Mouse (Mus musculus) left cerebral cortex, adult 18-20 months (tissue): ENCODE measurements around the gene Myo7a. TPM values are rescaled to one million over a fixed set of nuclear protein-coding genes. Genes with fewer than 3 reads are reported as not detected.

Experiments
- DNase-seq, 2 experiments: peaks; one replicate each; pipeline ENCODE4 v3.0.0; 2021 to 2022; ENCODE audit warnings: low spot score in 2 of 2, mixed read lengths in 1 of 2
- total RNA-seq, 2 experiments: library from RNA; stranded (reverse); gene quantifications; 2 replicates each; pipeline ENCODE4 v1.2.3; 2021

Myo7a gene
- total RNA-seq, 2 experiments from 2014 or later = 9.9 to 10.3 TPM

DNA sequence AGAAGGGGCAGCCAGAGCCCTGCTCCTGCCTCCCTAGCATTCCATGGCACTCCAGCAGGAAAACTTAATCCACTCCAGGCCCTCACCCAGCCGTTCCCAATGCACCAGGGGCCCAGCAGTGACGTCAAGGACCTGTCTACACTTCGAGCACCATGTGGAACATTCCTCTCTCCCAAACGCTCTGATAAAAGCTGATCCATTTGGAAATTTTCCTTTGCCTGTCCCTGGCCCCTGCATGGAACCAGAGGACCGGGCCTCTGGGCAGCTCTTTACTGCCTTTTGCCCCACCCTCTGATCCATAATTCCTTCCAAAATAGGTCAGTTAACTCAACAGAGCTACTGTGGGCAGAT lies 15.4 kb downstream of the Myo7a start:
- no peak for DNase-seq

DNA sequence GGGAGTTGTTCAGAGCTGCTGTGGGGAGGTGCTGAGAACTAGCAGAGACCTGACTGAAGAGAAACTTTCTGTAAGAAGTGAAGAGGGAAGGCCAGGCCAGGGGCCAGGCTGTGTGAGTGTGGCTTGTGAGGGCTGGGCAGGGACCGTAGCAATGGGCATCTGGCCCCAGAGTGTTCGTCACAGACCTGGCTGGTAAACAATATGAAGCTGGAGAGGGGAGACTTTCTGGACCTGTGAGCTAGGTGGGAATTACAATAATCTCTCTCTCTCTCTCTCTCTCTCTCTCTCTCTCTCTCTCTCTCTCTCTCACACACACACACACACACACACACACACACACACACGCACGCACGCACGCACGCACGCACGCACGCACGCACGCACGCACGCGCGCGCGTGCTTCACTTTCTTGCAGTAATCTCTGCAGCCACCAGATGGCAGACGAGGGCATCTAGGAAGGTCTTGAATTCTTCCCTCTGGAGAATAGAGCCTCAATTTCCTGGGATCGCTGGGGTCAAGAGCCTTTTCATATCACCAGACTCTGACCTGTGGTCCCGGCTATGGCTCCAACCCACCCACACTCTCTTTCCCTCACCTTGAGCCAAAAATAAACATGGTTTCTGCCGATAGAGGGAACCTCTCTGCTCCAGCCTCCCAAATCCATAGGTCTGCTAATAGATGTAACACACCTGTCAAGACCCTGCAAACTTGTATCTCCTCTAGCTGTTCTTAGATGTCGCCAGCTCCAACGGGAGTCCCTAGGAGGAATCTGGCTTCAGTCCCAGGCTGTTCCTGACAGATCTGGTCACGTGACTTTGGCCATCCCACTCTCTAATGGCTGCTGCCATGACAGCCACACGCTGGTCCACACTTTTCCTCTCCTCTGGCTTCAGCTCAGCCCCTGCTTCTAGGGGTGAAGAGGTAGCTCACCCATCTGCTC lies 16.1 kb downstream of the Myo7a start:
- peak; percentile 79 to 90 for DNase-seq

DNA sequence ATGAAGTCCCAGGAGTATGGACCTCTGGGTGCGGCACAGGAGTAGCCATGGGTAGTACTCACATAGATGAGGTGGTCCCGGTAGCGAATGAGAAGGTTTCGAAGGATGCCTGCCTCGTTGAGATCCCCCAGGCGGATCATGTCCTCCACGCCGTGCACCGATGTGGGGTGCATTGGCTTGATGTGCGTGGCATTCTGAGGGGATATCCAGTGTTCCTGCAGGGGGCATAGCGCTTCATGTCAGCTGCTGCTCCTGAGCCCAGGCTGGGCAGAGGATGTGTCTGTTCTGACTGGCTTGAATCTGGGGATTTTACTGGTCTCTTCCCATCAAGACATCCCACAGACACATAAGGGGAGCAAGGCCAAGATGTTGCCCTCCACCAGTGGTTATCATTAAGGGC lies 16.8 kb downstream of the Myo7a start:
- no peak for DNase-seq

DNA sequence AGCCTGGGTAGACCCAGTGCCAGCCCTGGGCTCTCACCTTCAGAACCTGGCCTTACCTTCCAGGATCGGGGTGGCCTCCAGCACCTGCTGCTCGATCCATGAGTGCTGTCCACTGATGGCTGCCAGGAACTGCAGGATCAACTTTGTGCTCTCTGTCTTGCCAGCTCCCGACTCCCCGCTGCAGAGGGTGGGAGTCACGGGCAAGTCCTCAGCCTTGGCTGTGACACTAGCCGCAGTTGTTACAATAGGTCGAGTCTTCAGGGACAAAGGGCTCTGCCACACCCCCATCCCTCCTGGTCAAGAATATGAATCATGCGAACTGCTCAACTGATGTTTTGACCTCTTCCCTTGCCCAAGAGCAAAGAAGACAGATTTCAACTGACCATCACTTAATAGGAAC lies 21.8 kb downstream of the Myo7a start:
- no peak for DNase-seq

DNA sequence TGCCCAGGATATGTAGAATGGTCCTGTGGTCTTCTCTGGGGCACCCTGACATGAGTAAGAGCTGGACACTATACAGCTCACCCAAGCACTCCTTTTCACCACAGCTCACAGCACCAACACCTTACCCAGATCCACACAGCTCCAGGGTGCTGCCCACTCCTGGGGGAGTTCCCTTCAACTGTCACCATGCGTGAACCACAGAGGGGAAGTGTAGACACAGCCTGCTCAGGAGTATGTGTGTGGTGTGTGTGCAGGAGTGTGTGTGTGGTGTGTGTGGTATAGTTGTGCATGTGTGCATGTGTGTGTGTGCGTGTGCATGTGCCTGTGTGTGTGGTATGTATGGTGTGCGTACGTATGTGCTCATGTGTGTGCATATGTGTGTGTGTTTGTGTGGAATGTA lies 23.5 kb downstream of the Myo7a start:
- no peak for DNase-seq

DNA sequence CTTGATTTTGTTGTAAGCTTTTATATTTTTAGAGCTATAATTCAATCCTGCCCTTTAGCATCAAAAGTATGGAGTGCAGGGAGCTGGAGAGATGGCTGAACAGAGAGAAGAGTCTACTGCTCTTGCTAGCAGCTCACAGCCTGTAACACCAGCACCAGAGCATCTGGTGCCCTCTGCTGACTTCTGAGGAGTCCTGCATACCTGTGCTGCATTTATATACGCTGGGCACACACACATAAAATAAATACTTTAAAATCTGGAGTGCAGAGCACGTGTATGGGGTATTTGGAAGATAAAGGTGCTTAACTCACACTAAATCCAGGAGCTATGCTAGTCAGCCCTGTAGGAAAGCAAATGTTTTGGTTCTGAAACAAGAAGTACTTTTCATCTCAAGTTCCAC lies 33.0 kb downstream of the Myo7a start:
- DNase-seq = no peak

DNA sequence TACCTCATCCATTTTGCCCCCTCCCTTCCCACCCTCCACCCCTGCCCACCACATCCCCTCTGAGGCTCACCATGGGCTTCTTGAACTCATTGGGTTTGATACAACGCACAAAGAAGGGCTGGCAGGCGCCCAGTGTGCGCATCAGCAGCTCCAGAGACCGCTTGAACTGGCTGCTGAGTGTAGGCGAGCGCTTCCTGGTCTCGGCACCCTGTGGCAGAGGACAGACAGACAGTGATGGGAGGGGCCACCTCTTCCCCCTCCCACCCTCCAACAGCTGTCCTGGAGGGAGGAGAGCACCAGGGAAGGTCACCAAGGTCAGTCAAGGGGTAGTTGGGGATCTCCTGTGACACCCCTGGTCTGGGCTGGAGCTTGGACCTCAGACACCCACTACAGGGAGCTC lies 34.0 kb downstream of the Myo7a start:
- no peak for DNase-seq

DNA sequence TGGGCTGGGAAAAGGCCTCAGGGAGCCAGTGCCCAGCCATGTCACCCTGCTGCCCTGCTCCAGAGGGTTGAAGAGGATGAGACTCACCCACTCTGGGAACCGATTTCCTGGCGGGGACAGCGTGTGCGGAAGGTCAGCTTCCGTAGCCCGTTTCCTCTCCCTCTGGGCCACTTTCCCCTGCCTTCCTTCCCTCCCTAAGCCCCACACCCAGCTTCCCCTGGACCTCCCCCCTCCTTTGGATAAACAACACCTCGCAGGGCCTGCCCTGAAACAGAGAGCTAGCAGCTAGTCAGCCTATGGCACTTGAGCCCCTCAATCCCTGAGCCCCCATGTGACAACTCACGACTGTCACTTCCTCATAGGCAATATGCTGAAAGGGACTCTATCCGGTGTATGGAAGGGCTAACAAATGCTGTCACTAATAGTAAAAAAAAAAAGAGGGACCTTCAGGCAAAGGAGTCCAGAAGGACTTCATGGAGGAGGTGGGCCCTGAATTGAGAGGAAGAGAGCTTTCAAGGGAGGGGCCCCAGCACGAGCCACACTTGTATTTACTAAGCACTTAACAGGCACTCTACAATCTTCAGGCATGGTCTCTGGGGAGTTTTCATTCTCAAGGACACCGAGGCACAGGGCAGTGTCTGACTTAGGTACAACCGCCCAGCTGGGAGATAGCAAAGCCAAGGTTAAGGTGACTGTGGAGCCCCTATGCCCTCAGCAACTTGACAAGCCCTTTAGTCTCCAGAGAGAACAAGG lies 34.6 kb downstream of the Myo7a start:
- no peak for DNase-seq

DNA sequence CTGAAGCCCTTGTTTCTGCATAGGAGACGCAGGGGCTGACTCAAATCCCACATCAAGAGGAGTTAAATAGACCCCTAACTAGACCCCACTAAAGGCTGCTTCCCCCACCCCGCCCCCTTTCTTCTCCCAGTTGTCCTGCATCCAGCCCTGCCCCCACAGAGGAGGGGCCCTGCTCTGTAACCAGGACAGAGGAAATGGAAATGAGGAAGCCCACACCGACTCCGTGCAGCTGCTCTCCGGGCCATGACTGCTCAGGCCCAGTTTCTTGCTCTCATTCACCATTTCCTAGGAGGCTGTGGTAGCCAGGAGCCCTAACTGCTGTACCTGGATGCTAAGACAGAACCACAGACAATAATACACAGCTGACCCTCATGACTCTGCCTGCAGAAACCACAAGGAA lies 36.9 kb downstream of the Myo7a start:
- no peak for DNase-seq

DNA sequence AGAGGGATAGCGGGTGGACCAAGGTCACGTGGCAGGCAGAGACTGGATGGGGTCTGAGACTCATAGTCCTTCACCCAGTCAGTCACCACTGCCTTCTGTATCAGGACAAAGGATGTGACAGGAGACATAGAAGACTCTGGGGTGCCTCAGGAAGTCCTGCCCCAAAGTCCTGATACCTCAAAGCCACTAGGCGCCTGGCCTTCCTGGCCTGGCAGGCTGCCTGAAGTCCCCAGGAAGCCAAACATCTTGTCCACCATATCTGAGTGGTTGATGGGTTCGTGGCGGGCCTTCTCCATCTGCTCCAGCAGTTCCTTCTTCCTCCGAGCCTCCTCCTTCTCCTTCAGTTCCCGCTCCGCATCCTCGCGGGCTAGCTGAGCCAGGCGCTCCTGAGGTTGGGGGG lies 41.9 kb downstream of the Myo7a start:
- DNase-seq = no peak

DNA sequence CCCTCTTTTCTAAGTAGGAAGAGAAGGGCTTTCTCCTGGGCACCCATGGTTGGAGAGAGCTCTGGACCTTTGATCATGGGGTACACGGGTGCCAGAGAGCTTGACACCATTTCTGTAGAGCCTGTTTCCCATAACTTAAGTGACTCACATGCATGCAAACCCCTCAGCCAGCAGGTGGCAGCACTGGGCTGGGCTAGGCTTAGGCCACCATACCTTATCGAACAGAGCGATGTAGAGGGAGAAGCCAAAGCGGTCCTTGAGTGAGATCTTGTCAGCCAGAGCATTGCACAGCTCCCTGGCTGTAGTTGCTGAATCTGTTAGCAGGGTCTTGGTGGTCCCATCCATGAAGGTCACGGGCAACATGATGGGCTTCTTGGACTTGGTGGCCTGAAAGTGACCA lies 47.7 kb downstream of the Myo7a start:
- peak; percentile 79 to 90 for DNase-seq

DNA sequence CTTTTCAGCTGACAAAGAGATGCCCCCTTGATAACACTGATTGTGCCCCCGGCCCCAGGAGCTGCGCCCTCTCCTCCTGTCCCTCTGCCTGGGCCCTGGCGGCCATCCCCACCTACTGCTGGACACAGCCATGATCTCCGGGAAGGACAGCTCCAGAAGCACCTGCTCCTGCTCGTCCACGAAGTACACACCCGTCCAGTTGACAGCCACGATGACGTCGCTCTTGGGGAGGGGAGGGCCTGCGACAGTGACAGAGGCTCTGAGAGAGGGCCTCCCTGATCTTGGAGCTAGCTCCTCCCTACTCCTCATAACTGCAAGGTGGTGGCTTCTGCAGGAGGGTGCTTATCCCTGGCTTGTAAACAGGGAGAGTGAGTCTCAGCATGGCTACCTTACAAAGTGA lies 53.1 kb downstream of the Myo7a start:
- no peak for DNase-seq

DNA sequence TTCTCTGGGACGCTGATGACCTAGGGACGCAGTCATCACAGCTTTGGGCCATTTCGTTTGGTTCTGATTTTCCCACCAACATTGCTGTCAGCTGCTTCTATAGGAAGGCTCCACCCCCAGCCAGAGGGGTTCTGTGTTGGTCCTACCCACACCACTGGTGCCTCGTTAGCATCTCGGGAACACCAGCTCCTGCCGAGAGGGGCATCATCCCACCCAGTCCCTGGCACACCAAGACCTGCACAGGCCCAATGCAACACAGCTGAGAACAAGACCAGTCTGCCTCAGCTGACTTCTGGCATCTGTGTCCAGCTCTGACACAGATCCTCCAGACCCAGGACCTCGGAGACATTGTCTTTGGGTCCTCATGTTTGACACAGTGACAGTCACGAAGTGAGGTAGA lies 64.4 kb downstream of the Myo7a start:
- no peak for DNase-seq

DNA sequence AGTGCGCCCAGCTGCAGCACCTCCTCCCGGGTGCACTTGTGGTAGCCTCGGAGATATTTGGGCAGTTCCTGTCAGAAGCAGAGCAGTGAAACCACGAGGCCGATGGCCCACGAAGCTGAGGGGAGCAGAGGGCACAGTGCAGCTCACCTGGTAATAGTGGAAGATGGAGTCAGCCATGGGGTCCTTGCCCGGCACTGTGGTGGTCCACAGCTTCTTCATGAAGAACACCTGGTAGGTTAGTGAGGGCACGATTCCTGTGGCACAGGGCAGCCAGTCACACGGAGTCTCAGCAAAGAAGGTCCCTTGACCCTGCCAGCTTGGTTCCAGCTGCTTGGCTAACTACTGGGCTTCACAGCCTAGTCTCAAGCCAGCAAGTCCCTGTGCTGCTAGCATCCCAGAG lies 64.9 kb downstream of the Myo7a start:
- DNase-seq = no peak

DNA sequence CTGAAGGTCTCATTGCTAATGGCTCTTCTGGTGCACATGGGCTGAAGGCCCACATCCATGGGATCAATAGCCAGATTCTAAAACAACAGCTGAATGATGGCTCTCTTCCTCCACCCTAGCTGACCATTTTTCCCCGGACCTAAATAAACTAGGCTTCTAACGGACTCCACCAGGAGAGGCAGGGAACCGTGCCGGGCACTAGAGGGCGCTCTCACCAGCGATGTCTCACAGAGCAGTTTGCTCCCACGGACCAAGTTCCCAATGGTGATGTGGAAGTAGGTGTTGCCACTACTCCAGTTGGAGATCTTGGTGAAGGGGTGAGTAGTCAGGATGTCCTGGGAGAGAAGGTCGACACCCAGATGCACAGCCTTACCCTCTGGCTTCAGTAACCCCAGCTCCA lies 67.3 kb downstream of the Myo7a start:
- DNase-seq = peak; percentile 20 to 60

DNA sequence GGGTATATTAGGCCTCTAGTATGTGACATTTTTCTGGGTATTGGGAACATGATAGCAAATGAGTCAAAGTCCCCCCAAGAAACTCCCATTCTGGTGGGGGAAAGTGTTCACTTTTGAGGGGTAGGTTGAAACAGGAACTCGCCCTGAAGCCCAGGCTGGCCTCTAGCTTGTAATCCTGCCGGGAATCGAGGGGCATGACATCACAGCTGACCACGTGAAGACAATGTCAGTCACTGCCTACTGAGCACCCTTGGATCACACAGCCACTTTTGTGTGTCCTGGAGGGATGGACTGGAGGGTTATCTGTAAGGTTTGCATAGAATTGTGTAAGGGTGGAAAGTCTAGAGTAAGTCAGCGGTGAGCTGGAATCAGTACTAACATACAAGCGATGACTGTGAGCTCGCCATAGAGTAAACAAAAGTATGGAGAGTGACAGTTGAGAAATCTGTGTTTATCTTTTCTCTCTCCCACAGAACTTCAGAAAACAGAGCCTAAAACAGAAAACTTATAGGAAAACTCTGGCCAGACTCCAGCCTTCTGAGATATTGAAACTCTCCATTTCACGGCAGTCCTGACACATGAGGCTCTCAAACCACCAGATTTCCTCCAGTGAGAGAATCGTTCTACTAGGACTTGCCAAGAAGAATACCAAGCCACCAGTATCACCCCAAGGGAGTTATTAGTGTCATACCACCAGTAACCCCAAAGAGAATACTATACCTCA lies 71.1 kb downstream of the Myo7a start:
- DNase-seq = no peak

DNA sequence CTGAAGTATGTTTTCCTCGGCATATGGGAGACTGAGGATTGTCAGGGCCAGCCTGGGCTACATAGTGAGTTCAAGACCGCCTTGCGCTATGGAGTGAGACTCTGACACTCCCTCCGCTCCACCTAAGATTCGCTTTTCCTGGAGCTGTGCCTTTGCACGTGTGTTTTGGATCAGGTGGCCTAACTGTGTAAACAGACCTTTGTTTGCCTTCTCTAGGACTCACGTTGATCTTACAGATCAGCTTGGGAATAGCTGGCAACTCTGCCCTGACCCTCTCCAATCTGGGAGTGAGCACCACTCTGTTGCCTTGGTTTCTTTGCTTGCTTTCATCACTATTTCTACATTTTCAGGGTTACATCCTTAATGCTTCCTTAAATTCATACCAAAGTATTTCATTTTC lies 116.7 kb downstream of the Myo7a start:
- DNase-seq = no peak

Other genes with a start within 250 kb of the Myo7a start
- under 1 TPM in 1 of 2 experiments, not detected in 1; 0.19 TPM for gene Gdpd4, start 199.6 kb downstream of the Myo7a start, total RNA-seq
- gene Omp, start 26.0 kb upstream of the Myo7a start, total RNA-seq = under 1 TPM; 0.60 to 0.66 TPM
- gene Capn5, start 58.8 kb upstream of the Myo7a start, total RNA-seq = 10 to 100 TPM; 30.4 to 35.0 TPM
- gene B3gnt6, start 80.0 kb upstream of the Myo7a start, total RNA-seq = under 1 TPM; 0.21 to 0.42 TPM
- gene Acer3, start 201.7 kb upstream of the Myo7a start, total RNA-seq = 10 to 100 TPM; 20.8 to 25.0 TPM
- 1 to 10 TPM; 2.1 to 3.1 TPM for gene Tsku, start 241.8 kb upstream of the Myo7a start, total RNA-seq